Mouse (Mus musculus): Measurements from ENCODE around the gene Midn. TPM values are rescaled to one million over a fixed set of nuclear protein-coding genes. Genes with fewer than 3 reads are reported as not detected.

Midn gene
- total RNA-seq (2021): 100 to 1,000 TPM; 132 to 190 TPM

- intact Hi-C loops (cut with DNase I): no loop called here
- DNase-seq: peak; percentile 91 to 93
Measured at GRCm38 (mm10) chr10:80147719-80148601, at the start of gene Midn. Gene Midn (plus strand): TSS chr10:80148272.

DNA sequence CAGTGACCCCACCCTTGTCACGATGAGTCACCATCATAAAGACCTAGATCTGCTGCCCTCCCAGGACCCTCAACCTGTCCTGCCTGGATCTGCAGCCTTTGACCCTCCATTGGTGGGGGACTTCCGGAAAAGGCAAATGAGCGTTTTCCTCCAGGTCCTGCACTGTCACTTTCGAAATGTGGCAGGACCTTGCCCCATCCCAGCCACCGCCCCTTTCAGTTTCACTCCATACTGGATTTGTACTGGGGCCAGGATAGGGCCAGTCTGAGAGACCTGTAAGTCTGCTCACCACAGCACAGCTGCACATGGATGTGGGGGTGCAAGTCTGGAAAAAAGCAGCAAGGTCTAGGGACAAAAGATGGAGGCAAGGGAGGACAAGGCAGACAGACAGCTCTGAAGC lies 49.4 kb upstream of the Midn start:
- intact Hi-C loops (cut with DNase I): loop anchor here (1.0 kb wide), 1 partner anchor 8 kb away; no protein-coding TSS in a partner anchor
- no peak for DNase-seq

GRCm38 (mm10) chr10:80100982-80101381 lies 47.1 kb upstream of the Midn start:
- DNase-seq: peak in 1 of 2 experiments; percentile 50
- intact Hi-C loops (cut with DNase I): loop anchor here (2.0 kb wide), 1 partner anchor 28 kb away; no protein-coding TSS in a partner anchor

DNA sequence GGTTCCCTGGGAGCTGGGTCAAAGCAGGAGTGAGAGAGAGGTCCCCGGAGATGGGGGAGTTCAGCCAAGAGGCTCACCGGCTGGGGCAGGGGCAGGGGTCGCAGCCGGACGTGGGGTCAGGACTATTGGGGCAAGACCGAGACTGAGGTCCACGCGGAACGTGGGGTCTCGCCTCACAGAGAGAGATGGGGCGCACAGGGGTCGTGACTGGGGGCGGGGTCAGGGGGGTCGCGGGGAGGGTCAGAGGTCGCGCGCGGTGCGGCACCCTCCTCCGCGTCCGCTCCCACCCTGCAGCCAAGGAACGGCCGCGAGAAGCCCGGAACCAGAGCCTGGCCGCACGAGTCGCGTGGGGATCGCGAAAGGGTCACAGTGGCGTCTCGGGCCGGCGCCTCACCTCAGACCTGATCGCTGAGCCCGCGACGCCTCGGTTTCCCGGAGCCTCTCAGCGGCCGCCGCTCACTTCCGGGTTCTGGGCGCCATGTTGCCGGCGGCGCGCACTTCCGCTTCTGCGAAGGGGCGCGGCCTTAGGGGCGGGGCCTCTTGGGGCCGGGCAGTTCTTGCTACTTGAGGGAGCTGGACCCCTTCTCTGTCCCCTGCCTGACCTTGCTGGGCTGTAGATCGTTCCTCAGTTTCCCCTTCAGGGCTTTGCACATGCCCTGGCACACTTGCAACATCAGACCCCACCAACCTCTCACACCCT lies 45.7 kb upstream of the Midn start:
- intact Hi-C loops (cut with DNase I): no loop called here
- peak; percentile 90 to 92 for DNase-seq

GRCm38 (mm10) chr10:80103032-80103431 lies 45.0 kb upstream of the Midn start:
- intact Hi-C loops (cut with DNase I): no loop called here
- DNase-seq: no peak

DNA sequence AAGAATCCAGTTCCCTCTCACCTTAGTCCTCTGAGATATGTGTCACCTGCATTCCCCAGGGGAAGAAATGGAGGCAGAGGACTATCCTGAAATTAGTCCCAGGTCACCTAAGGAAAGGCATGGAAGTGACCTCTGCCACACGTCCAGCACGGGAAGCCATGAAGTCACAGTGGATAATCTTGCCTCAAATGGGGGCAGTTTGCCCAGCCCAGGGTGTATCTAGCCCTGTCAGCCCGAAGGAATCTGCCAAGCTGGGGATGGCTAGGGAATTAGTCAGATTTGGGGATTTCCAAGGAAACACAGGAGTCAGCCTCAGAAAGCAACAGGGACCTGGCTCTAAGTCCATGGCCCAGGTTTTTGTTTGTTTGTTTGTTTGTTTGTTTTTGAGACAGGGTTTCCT lies 43.9 kb upstream of the Midn start:
- no peak for DNase-seq
- intact Hi-C loops (cut with DNase I): no loop called here

GRCm38 (mm10) chr10:80105460-80105859 lies 42.6 kb upstream of the Midn start, which contains the start of gene Sbno2:
Gene Sbno2 (minus strand): TSS chr10:80105571.
- DNase-seq: no peak
- intact Hi-C loops (cut with DNase I): no loop called here

- no peak for DNase-seq
- intact Hi-C loops (cut with DNase I): no loop called here
Measured at GRCm38 (mm10) chr10:80105926-80106325, 42.1 kb upstream of the Midn start.

GRCm38 (mm10) chr10:80107678-80108077 lies 40.4 kb upstream of the Midn start:
- no peak for DNase-seq
- intact Hi-C loops (cut with DNase I): no loop called here

DNA sequence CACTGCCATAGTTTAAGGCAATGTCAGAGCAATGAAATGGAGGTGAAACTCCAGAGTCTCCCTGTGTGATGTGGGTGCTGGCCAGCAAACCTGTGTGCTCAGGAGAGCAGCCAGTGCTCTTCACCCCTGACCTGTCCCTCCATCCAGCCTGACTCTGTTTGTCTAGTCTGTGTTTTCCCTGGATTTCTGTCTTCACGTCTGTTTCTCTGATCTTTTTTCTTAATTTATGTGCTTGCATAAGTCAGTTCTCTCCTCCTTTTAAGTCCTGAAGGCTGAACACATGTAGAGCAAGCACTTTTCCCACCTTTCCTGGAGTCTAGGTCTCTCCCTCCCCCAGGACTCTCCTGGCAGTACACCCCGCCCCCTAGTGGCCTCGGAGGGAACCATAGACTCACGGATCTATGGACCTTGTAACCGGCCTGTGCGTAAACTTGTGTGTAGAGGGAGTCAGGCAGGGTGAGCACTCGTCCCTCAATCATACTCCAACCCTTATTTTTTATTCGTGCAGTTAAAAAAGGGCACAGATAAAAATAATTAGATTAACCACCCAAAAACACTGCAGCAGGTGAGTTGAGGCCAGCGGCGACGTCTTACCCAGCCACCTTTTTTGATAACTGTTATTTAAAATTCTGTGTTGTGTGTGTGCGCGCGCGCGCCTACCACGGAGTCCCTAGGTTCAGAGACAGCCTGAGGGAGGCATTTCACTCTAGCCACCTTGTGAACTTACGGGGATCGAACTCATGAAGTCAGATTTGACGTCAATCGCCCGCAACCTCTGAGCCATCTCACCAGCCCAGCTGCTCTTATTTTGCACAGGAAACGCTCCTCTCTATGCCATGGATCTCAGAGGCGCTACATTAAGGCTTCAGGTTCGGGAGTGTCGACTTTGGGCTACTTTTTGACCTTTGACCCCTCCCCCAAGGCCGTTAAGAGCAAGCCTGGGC lies 33.5 kb upstream of the Midn start:
- intact Hi-C loops (cut with DNase I): loop anchor here (2.0 to 5.0 kb wide), 4 partner anchors 42 to 126 kb away; partner anchors contain the start of gene Cnn2
- peak; percentile 94 to 96 for DNase-seq

GRCm38 (mm10) chr10:80115290-80115943 lies 32.7 kb upstream of the Midn start, which contains the start of gene Stk11:
Gene Stk11 (plus strand): TSS chr10:80115803.
- peak; percentile 100 for DNase-seq
- intact Hi-C loops (cut with DNase I): loop anchor here (2.0 kb wide), 2 partner anchors 61 to 127 kb away; partner anchors contain the start of gene Cnn2

DNA sequence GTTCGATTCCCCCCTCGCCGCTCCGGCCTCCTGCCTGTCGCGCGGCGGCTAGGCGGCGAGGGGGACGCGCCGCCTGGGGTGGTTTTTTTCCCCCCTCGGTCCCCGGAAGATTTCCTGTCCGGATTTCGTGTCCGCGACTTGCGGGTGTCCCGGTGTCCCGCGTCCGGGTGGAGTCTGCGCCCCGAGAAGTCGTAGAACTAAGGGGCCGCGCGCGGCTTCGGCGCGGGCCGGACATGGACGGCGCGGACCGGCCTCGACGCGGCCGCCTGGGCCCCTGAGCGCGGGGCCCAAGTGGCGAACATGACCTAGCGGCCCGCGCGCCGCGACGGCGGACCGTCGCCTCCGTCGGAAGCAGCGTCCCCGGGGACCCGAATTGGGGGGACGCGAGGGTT lies 32.1 kb upstream of the Midn start:
- intact Hi-C loops (cut with DNase I): loop anchor here (2.0 kb wide), 3 partner anchors 25 to 127 kb away; partner anchors contain the start of genes Cbarp and Cnn2
- DNase-seq: no peak

- intact Hi-C loops (cut with DNase I): loop anchor here (2.0 kb wide), 1 partner anchor 24 kb away; the partner anchor contains the start of gene Cbarp
- DNase-seq: no peak
Measured at GRCm38 (mm10) chr10:80116563-80116926, 31.5 kb upstream of the Midn start.

DNA sequence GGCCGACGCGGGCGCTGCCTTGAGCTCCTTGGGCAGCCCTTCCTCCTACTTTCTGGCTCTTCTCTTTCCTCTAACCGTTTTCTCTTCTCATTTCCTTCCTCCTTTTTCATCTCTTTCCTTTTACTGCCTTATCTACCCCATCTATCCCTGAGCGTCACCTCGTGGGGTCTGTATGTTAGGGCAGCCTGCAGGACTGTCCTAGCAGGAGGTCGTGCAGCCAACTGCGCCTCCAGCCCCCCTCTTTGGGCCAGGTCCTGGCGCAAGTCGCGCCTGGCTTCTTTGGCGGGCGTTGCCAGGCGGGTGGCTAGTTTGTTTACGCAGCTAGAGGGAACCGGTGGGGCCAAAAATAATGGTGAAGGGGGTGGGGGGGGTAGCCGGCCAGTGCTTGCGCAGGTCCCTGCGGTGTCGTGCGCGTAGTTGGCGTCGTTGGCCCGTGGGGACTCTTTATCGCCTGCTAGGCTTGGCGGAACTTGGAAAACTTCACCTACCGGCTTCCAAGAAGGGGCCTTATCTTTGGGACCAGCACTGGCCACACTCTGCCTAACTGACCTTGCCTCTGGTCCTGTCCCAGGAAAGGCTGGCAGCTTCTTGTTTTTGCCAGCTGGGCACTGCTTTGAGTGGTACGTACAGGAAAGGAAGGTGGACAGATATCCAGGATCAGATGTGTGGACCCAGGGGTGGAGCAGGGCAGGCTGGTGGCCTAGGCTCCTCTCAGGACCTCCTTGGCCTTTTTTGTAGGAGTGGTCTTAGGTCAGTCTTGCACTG lies 31.0 kb upstream of the Midn start:
- intact Hi-C loops (cut with DNase I): loop anchor here (2.0 kb wide), 1 partner anchor 24 kb away; the partner anchor contains the start of gene Cbarp
- DNase-seq: peak; percentile 76 to 77

- intact Hi-C loops (cut with DNase I): loop anchor here (2.0 kb wide), 1 partner anchor 23 kb away; the partner anchor contains the start of gene Cbarp
- DNase-seq: no peak
Measured at GRCm38 (mm10) chr10:80117736-80118135, 30.3 kb upstream of the Midn start.

DNA sequence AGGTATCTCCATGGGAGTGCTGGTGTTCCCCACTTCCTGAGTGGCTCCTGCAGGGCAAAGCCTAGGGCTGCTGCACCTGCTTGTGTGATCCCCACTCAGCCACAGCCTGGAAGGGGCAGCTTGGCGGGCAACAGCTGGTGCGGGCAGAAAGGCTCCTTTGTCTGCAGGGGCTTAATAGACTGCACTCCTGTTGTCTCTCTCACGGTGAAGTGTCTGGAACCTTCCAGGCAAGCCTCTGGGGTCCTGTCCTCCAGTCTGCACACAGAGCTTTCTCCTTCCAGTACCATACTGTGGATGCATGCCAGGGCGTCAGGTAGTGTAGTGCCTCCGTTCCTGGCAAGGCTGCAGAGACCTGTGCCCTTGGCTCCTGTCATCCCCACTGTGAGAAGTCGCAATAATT lies 29.5 kb upstream of the Midn start:
- intact Hi-C loops (cut with DNase I): no loop called here
- no peak for DNase-seq

- no peak for DNase-seq
- intact Hi-C loops (cut with DNase I): no loop called here
Measured at GRCm38 (mm10) chr10:80120146-80120545, 27.9 kb upstream of the Midn start.

DNA sequence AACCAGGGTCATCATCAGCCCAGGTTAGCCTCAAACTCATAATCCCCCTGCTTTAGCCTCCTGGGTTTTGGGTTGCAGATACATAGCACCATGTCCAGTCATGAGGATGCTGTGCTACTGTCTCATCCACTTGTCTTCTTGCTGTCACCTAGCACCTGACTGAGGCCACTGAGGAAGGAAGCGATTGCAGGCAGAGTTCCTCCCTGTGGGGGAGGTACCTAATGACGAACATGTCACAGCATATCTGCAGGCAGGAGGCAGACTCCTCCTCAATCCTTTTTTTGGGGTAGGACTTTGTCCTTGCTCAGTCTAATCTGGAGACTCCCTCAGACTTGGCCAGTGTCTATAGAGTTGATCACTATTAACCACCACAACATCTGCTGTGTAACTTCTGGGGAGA lies 26.4 kb upstream of the Midn start:
- intact Hi-C loops (cut with DNase I): no loop called here
- DNase-seq: no peak
